Mouse (Mus musculus): ENCODE data around the gene Muc1. TPM values are rescaled to one million over a fixed set of nuclear protein-coding genes. Genes with fewer than 3 reads are reported as not detected.
A peak's percentile ranks its signal among the peaks of the same experiment; 100 is the strongest.

Gene Muc1
- total RNA-seq, 4 experiments from 2014 or later, result 0.22 to 0.96 (median 0.65) TPM; not detected in 1

DNA sequence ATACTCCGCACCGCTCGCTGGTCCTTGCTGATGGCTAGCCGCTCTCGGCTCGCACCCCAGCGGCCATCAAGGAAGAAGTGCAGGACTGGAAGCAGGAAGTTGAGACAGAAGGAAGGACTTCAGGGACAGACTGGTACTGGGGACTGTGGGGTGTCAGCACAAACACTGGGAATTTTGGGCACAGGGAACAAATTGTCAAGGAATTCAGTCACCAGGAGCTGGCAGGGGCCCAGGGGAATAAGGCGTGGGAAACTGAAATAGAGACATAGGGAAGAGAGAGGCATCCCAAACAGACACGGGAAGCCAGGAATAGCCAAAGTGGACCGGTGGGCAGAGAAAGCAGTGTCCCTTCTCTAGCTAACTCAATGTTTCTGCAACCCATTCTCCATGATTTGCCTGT, 7.7 kb downstream of the Muc1 start:
- no peak for DNase-seq

- DNase-seq, result no peak
Observed at GRCm38 (mm10) chr3:89237682-89238081, 8.8 kb downstream of the Muc1 start.

- DNase-seq, result no peak
Observed at GRCm38 (mm10) chr3:89238494-89238893, 9.6 kb downstream of the Muc1 start.

DNA sequence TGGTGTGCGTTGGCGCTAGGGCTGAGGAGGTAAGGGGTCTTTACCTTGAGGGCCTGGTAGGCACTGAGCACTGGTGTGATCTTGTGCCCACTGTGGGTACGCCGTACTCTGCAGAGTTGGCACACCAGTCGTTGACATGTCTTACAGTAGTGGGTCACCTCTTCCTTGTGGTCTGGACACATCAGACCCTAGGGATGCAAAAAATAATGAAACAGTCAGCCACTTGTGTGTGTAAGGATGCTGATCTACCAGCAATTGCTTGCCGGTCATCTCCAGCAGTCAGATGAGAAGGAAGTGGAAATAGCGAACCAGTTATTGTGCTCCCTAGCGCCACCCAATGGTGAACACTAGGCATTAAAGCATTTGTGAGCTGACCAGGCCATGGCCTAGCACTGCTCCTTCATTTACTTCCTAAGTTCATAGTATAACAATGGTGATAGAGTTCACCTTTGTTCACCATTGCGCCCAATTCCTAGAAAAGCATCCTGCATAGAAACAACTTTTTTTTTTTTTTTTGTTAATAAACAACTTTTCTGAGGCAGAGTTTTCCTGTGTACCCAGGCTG, 13.6 kb downstream of the Muc1 start:
- no peak for DNase-seq

DNA sequence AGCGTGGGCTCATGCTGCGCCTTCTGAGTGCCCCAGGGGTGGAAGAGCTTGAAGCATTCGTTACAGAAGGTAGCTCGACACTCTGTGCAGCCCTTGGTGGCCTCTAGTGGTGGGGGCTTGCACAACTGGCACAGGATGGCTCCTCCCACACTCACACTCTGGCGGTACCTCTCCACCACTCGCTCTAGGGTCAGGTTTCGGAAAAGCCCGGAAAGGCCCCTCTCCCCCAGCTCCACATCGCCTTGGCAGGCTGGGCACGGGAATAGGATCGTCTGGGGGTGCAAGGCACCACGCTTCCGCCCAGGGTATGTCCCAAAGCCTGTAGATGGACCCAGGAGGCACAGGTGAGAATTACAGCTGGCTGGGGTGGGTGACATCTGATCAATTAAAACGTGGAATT, 14.8 kb downstream of the Muc1 start:
- no peak for DNase-seq

DNA sequence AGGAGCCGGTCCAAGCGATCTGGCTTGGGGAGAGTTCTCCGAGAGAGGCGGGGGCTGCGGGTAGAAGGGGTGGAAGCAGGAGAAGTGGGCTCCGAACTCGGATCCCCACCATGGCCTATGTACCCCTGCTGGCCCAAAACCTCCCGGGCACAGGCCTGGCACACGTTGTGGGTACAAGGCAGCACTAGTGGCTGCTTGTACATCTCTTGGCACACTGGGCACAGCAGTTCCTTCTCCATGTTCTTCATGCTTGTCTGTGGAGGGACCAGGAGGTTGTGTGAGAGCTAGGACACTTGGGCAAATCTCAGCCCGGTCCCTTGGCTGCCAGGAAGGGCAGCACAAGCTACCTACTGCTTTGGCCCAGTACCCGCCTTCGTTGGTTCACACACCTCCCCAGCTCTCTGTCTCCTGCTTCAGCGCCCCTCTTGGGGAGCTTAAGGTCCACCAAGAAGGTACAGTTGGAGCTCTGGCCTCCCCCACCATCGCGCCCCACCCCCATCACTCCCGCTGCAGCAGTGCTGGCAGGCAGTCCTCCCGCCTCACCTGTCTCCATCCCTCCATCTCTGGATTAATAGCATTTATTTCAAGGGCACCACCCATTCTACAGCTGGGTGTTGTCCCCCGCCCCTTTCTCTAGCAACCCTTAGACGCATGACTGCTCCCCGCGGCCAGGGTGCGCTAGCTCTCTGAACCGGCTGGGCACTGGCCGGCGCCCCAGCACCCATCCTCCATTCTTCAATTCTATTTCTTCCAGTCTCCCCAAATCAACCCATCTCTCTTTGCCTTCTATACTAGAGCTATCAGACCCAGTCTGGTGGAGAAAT, 15.5 kb downstream of the Muc1 start:
- no peak for DNase-seq

DNA sequence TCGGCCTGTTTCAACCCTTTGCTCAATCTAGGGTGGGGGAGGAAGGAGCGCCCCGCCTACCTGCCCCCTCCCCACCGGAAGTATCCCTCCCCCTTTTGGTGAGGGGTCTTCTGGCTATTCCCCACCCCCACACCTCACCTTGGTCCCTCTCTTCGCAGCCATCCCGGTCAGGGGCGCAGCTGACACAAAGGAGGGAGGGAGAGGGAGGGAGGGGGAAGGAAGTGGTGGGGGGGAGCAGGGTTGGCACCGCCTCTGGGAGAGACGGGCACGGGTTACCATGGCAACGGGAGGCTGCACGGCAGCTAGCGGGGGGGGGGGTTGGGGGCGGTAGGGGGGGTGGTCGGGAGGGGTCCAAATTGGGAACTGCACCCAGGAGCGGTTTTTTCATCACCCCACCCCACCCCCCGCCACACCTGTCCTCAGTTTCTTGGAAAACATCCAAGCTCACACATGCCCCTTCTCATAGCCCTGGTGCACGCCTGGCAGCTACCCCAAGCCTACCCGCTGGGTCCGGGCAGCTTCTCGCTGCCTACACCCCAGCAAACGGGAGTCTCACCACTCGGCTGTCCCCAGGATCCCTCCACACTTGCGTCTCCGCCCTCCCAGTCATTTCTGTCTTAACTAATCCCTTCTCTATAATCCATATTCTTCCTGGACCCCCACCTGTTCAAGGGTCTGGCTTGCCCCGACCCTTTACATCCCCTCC, 16.3 kb downstream of the Muc1 start:
- no peak for DNase-seq

GRCm38 (mm10) chr3:89245688-89246171, 16.9 kb downstream of the Muc1 start, which contains the start of gene Krtcap2:
Krtcap2 (plus strand) TSS chr3:89245966.
- no peak for DNase-seq

GRCm38 (mm10) chr3:89246261-89247100, 17.6 kb downstream of the Muc1 start, which contains the start of gene Trim46:
Trim46 (minus strand) TSS chr3:89246309.
- peak; percentile 84 for DNase-seq

DNA sequence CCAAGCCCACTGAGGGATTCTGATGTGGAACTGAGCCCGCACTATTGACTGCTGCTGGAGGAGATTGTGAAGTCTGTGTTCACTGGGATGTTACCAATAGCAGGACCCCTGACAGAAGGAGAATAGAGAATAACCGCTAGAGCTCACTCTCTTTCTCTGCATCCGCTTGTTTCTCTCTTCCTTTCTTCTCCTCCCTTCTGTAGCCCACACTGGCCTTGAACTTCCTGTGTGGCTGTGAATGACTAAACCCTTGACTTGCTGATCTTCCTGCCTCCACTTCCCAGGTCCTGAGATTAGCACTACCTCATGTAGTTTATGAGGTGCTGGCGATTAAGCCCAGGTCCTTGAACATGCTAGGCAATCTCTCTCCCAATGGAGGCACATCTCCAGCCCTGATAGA, 18.6 kb downstream of the Muc1 start:
- DNase-seq, result no peak

DNA sequence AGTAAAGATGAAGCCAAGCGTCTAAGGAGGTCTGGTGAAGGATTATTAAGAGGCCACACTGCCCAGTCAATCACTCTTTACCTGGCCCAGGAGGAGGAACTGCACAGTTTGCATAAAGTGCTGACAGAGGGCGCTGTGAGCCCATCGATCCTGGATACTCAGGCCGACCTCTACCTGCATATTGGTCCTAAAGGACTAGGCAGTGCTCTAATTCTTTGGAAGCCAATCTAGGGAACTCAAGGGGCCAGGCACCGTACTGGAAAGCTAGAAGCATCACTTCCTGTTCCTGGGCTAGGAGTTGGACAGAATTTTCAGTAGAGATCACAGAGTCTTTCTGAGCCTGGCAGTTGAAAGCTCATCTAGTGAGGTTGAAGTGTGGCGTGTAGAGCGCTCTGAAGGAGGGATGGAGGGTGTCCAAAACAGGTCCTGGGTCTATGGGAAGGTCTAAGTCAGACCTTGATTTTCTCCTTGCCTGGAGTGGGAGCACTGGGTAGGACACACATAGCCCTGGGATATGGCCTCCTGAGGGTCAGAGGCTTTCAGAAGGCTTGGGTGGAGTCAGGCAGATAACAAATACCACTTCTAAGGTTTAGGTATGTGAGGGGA, 21.7 kb downstream of the Muc1 start:
- no peak for DNase-seq

- no peak for DNase-seq
Observed at GRCm38 (mm10) chr3:89251365-89251895, 22.6 kb downstream of the Muc1 start.

GRCm38 (mm10) chr3:89254994-89255393, 26.1 kb downstream of the Muc1 start:
- DNase-seq, result no peak

DNA sequence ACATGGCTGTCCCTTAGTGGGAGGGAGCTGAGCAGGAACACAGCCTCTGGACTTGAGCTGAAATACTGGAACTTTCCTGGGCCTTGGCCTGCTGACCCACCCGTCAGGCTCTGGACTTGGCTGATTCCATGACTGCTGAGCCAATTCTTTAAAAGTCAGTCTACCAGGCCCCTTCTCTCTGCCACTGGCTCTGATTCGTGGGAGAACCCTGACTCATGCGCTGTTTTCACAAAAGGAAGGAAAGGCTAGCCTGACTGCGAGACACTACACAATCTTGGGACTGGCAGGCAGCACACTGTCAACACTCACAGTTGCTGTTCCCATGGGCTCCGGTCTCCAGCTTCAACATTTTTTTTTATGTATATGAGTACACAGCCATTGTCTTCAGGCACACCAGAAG, 27.3 kb downstream of the Muc1 start:
- no peak for DNase-seq

- DNase-seq, result no peak
Observed at GRCm38 (mm10) chr3:89259076-89259475, 30.2 kb downstream of the Muc1 start, which contains the start of gene Dpm3. Dpm3 (plus strand) TSS chr3:89259358.

DNA sequence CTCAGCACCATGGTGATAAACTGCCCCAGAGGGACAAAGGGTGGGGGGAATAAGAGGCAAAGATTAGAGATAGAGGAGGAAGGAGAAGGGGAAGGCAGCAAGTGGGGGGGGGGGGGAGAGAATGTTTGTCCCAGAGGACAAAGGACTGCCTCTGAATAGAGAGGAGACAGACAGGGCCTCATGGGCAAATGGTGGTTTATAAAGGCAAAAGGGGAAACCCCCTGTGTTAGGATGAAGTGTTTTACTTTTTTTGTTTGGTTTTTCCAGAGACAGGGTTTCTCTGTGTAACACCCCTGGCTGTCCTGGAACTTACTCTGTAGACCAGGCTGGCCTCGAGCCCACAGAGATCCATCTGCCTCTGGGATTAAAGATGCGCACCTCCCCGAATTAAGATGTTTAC, 31.4 kb downstream of the Muc1 start:
- no peak for DNase-seq

GRCm38 (mm10) chr3:89262417-89262816, 33.6 kb downstream of the Muc1 start:
- DNase-seq, result no peak

GRCm38 (mm10) chr3:89266439-89266893, 37.6 kb downstream of the Muc1 start:
- DNase-seq, result peak; percentile 73

GRCm38 (mm10) chr3:89268916-89269315, 40.1 kb downstream of the Muc1 start:
- DNase-seq, result no peak

DNA sequence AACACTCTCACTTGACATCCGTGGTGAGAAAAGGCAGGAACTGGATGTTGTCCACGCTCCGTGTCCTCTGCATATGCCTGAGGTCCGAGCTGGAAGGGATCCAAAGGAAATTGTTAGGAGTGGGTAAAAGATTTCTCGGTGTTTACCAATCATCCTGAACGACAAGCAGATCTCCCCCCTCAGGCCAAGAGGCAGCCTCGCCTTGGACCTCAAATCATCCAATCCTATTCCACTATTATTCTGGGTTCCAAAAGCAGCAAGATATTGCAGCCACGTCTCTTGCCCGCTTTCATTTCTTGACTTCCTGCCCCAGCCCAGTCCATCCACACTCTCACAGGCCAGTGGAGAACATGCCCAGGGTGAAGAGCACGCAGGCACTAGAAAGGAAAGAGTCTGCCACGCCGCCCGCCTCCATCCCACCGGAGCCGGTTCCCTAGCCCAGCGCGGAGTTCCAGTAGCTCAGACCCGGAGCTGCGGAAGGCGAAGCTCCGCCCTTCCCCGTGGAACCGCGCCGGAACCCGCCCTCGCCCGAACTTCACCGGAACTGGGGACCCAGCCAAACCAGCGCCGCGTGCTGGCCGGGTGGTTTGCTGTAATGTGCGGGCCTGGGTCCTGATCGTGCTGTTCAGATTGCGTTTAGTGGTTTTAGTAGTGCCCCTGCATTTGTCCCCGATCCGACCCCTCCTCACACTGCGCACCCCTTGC, 41.3 kb downstream of the Muc1 start, which contains the start of gene Slc50a1:
Gene Slc50a1 (minus strand): TSS at position 520 of the 705 bp plus-strand sequence.
- DNase-seq, result peak; percentile 76

GRCm38 (mm10) chr3:89270891-89271290, 42.0 kb downstream of the Muc1 start:
- no peak for DNase-seq
